Mouse (Mus musculus) kidney, adult 2 months (tissue): ENCODE results near the gene Dlg2.

Source experiments
- CTCF ChIP-seq: fragments of 200-500 bp; conservative IDR thresholded peaks from 2 replicates; pipeline ENCODE4 v1.5.1; 2011; ENCODE audit warnings: low read depth, mild to moderate bottlenecking, control low read depth, low read length, moderate library complexity, mixed read lengths; ENCODE audit not compliant: insufficient read depth, insufficient read length
- POLR2A ChIP-seq: fragments of 200-500 bp; IDR thresholded peaks from one replicate; pipeline ENCODE4 v1.6.1; 2011; ENCODE audit warnings: low read depth, low read length, control low read depth

- TF ChIP-seq POLR2A = no peak
- no peak for TF ChIP-seq CTCF
Measured at GRCm38 (mm10) chr7:92424703-92425102, 1948.2 kb downstream of the Dlg2 start.
